9 mouse cellular contexts compared by ENCODE assay signal in the genomic region with DNA sequence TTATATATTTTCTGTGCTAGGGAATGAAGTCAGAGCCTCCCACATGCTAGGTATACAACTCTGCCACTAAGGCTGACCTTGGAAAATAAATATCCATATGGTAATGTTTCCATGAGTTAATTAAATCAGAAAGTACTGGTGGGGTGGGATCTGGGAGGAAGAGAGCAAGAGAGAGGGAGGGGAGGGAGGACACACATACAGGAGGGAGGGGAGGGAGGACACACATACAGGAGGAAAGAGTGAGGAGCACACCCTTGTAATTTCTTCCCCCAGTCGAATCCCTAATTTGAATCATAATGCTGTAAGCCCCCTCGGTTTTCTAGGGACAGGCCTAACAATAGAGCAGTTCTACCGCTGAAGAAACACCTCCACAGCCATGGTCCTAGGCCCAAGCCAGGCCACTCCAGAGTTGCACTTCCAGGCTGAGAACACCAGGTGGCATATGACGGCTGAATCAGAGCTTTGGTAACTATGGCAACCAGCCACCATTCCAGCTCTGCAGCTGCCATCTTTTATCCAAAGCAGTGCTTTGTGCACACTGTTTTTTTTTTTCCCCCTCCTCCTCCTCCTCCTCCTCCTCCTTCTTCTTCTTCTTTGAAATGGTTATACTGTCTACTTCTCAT. TPM values are rescaled to one million over a fixed set of nuclear protein-coding genes. Genes with fewer than 3 reads are reported as not detected.
A peak's percentile ranks its signal among the peaks of the same experiment; 100 is the strongest.
DNase-seq lines count a peak whose midpoint lies in the region; ATAC-seq and TF ChIP-seq lines count a peak whose summit lies in the region.
"Had no signal": no experiment of that assay in that cellular context is flagged by ENCODE, and none has a peak within 500 bp of the region (broad histone marks: within the 10 kb centered on the region; RNA-seq: fewer than 3 reads in every experiment).

No protein-coding gene starts in this region.

- DNase-seq in liver: peak; percentile 61
- DNase-seq in cerebellum, postnatal 14 days: peak; percentile 83 to 89
- DNase-seq in frontal cortex, postnatal 25 days (ENCODE audit: low spot score in 2 of 2): peak; percentile 31 to 47
- peak; percentile 69 for DNase-seq in hindlimb bud, embryonic 11.5 days (ENCODE audit: extremely low spot score, low read depth, low spot score)
- peak; percentile 56 to 57 for DNase-seq in left cerebral cortex, adult 2 months (ENCODE audit: extremely low spot score in 1 of 2, low spot score in 2 of 2)
- peak; percentile 96 for DNase-seq in midbrain, embryonic 11.5 days (ENCODE audit: low spot score, missing footprints)
- peak; percentile 41 for DNase-seq in right cerebral cortex, postnatal 25 days

- ATAC-seq in liver, embryonic 12.5 days: no peak
- ATAC-seq in midbrain, embryonic 11.5 days (ENCODE audit: low FRiP score): peak; percentile 75

- TF ChIP-seq CTCF in left cerebral cortex, adult 2 months (IDR thresholded peaks at IDR 0.05): peak; percentile 66

- no peak overlapping the region for H3K27ac ChIP-seq in liver, embryonic 12.5 days
- H3K27ac ChIP-seq in left cerebral cortex, adult 2 months: no peak overlapping the region
- peak overlapping the region; percentile 76 for H3K27ac ChIP-seq in midbrain, embryonic 11.5 days (ENCODE audit: low read depth, low read length)
- H3K27ac ChIP-seq: stomach, embryonic 15.5 days had no signal

- intact Hi-C loops in left cerebral cortex, adult 2 months (cut with DNase I): loop anchor here (1.0 kb wide), 1 partner anchor 477 kb away; no protein-coding TSS in a partner anchor

- no peak overlapping the region for H3K4me2 ChIP-seq in liver, embryonic 12.5 days
- H3K4me2 ChIP-seq in midbrain, embryonic 11.5 days: no peak overlapping the region
- H3K4me2 ChIP-seq: stomach, embryonic 15.5 days had no signal

- no peak overlapping the region for H3K4me3 ChIP-seq in liver, embryonic 12.5 days
- no peak overlapping the region for H3K4me3 ChIP-seq in left cerebral cortex, adult 2 months
- H3K4me3 ChIP-seq in midbrain, embryonic 11.5 days (ENCODE audit: low read depth, low read length): no peak overlapping the region
- H3K4me3 ChIP-seq: stomach, embryonic 15.5 days had no signal

- no peak overlapping the region for H3K9ac ChIP-seq in liver, embryonic 12.5 days
- peak overlapping the region; percentile 38; the same call in 1 of the 2 replicates for H3K9ac ChIP-seq in midbrain, embryonic 11.5 days (ENCODE audit: low read length)
- H3K9ac ChIP-seq: stomach, embryonic 15.5 days had no signal

- WGBS in liver, embryonic 12.5 days (ENCODE audit: insufficient replicate concordance): 25% methylated on average over 4 of the region's 4 CpGs
- WGBS in midbrain, embryonic 11.5 days: 9% methylated on average over 4 of the region's 4 CpGs

- H3K4me1 ChIP-seq in liver, embryonic 12.5 days: 0 out of 2 replicates have a peak, but pooled peaks cover 5% of the 10 kb centered on the region
- H3K4me1 ChIP-seq in midbrain, embryonic 11.5 days (ENCODE audit: control insufficient read depth, insufficient read depth, low read length): peaks cover 26% of the 10 kb centered on the region

- H3K9me3 ChIP-seq in liver, embryonic 12.5 days (replicated peaks): no peaks in the 10 kb centered on the region
- no peaks in the 10 kb centered on the region for H3K9me3 ChIP-seq in midbrain, embryonic 11.5 days (ENCODE audit: control insufficient read depth, low read length)
- H3K9me3 ChIP-seq: stomach, embryonic 15.5 days had no signal

- H3K36me3 ChIP-seq in liver, embryonic 12.5 days: no peaks in the 10 kb centered on the region
- H3K36me3 ChIP-seq in midbrain, embryonic 11.5 days (ENCODE audit: control insufficient read depth, insufficient read depth, low read length): no peaks in the 10 kb centered on the region
- H3K36me3 ChIP-seq: stomach, embryonic 15.5 days had no signal

- H3K27me3 ChIP-seq in liver, embryonic 12.5 days (replicated peaks): no peaks in the 10 kb centered on the region
- no peaks in the 10 kb centered on the region for H3K27me3 ChIP-seq in midbrain, embryonic 11.5 days (ENCODE audit: control insufficient read depth, insufficient read depth, low read length)
- H3K27me3 ChIP-seq: stomach, embryonic 15.5 days had no signal

RNA-seq across cellular contexts. Expression of a gene that starts 59.5 kb away (rescaled TPM):
- 0.19 and 0.36 TPM in 2 replicates for polyA plus RNA-seq in liver, embryonic 12.5 days (2016; fragmentation: Nextera tagmentation; extraction: Ambion mirVana)
- total RNA-seq in left cerebral cortex, adult 2 months (2021): not detected
- not detected in 2 replicates for polyA plus RNA-seq in midbrain, embryonic 11.5 days (2014; fragmentation: Nextera tagmentation; extraction: Ambion mirVana)

Comparison
In these comparisons a context has a peak if more than half of its experiments do, and no peak if none do; other contexts are left out.
1. DNase-seq: peak in every context shown above with its lines; median percentile 96 in midbrain, embryonic 11.5 days; 86 in cerebellum, postnatal 14 days; 69 in hindlimb bud, embryonic 11.5 days; 61 in liver; 56 in left cerebral cortex, adult 2 months; 41 in right cerebral cortex, postnatal 25 days; 39 in frontal cortex, postnatal 25 days.